Mouse (Mus musculus) layer of hippocampus, postnatal 36 days (tissue): ENCODE data around the gene Sp4. TPM values are rescaled to one million over a fixed set of nuclear protein-coding genes. Genes with fewer than 3 reads are reported as not detected.

ENCODE experiments used
- DNase-seq, 2 experiments: peaks; one replicate each; pipeline ENCODE4 v3.0.0; 2022
- total RNA-seq, 2 experiments: library from RNA; stranded (reverse); gene quantifications; 2 replicates each; pipeline ENCODE4 v1.2.3; 2021

The Sp4 gene
- 10 to 100 TPM; 28.1 to 30.0 TPM for total RNA-seq

DNA sequence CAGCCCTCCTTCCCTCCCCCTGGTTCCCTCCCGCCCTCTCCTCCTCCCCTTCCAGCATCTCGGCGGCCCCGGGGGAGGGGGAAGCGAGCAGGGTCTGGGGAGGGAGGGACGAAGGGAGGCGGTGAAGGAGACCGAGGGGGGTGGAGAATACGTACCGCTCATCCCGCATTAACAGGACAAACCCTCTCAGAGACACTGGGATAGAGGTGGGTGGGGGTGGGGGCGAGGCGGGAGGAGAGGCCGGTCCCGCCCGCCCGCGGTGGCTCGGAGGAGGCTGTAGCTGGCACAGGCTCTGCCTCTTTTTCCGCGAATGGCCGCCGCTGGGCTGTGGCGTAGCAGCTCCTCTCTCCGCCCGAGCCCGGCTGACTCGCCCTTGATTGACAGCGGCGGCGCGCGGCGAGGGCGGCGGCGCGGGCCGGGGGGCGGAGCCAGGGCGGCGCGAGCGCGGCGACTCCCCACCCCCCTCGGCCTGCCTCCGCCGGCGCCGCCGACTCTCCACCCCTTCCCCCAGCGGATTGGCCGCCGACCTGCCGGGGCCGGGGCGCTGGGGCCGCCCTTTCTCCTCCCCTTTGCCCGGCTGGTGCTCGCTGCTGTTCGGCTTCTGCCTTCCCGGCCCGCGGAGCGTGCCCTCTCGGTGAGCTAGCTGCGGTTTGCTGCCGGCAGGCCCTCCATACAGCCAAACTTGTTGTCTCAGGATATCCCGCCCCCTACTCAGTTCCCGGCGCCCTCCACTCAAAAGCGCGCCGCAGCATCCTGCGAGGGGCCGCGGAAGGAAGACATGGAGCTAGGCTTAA lies at the start of gene Sp4:
TSS of gene Sp4 (minus strand) at position 369 of the 794 bp plus-strand sequence.
- peak; percentile 92 for DNase-seq

GRCm38 (mm10) chr12:118339107-118339506 lies 37.9 kb upstream of the Sp4 start:
- no peak for DNase-seq

GRCm38 (mm10) chr12:118338243-118338642 lies 37.0 kb upstream of the Sp4 start:
- DNase-seq: no peak

DNA sequence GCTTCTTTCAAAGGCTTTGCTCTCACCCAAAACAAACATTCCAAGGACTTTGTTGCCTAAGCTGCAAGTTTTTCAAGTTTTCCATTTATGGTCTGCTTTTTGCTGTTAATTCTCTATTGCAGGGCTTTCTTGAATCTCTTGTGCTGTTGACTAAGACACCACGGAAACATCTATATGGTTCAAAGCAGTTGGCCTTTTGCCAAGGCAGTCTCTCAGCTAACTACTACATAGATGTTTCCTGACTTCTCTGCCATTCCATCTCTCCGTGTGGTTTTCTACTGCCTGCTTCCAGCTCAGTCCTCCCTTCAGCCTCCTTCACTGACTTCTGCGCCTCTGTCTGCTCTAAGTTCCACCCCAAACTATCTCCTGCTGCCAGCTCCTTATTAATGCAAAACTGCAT lies 36.1 kb upstream of the Sp4 start:
- no peak for DNase-seq

- DNase-seq: no peak
Measured at GRCm38 (mm10) chr12:118328739-118329249, 27.6 kb upstream of the Sp4 start.

DNA sequence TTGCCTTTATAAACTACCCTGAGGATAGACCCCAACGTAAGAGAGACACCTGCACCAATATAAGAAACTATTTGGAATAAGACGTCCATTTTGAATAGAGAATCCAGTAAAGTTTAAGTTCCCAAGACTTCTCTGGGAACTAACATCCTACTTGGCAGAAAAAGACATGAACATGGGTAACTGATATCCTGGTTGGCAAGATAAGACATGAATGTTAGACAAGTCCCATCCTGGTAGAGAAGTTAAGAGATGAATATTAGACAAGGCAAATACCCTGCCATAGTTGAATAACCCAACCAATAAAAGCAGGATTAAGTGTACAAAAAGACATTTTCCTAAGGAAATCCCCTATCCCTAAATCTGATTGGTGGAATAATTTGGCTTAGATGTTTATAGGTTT lies 26.3 kb upstream of the Sp4 start:
- DNase-seq: no peak

- no peak for DNase-seq
Measured at GRCm38 (mm10) chr12:118326161-118326560, 24.9 kb upstream of the Sp4 start.

- no peak for DNase-seq
Measured at GRCm38 (mm10) chr12:118320076-118320475, 18.8 kb upstream of the Sp4 start.

GRCm38 (mm10) chr12:118314477-118314845 lies 13.2 kb upstream of the Sp4 start:
- DNase-seq: no peak

GRCm38 (mm10) chr12:118313805-118314476 lies 12.7 kb upstream of the Sp4 start:
- no peak for DNase-seq

DNA sequence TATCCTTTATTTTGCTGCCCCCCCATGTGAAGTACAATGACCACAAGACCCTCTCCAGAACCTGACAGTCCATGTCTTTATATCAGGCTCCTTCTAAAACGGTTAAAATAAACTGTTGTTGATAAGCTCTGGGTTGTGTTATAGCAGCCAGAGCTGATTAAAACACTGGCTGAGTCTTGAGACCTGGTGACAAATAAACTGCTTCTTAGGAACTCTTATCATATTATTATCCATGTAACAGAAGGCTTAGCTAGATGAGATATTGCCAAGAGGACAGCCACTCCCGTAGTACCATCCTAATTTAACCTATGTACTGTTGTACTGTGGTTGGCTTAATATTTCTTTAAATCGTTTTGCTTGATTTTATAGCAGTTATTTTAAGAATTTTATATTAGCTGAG lies 2.3 kb upstream of the Sp4 start:
- DNase-seq: no peak

DNA sequence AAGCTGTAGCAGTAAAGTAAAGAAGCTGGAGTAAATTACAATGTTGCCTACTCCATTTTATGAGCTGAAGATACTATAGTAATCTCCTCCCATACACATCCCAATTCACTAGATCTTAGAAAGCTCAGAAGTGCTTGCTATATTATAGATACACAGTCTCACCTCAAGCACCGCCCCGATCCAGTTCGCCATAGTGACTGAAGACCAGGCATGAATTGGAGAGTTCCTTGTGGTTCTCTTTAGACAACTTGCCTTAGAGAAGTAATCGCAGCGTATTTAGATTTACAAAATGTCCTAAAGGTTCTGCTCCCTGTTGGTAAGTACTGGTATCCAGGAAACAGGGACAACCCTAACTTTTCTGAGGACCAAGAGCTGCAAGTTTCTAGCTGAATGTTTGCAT lies 1.8 kb upstream of the Sp4 start:
- DNase-seq: no peak

- DNase-seq: peak; percentile 99
Measured at GRCm38 (mm10) chr12:118301866-118302835, 911 bp upstream of the Sp4 start.

DNA sequence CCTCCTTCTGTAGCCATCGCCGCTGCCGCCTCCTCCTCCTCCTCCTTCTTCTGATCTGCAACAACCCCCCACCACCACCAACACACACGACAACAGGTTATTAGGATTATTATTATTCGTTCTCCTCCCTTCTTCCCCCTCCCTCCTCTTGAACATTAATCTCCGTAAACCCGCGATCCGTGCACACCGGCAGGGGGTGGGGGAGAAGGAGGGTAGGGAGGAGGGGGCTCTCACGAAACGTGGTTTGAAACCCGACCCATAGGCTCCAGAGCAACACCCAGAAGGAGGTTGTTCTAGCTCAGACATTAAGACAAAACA lies 527 bp downstream of the Sp4 start:
- no peak for DNase-seq

- DNase-seq: no peak
Measured at GRCm38 (mm10) chr12:118299956-118300355, 1.3 kb downstream of the Sp4 start.

DNA sequence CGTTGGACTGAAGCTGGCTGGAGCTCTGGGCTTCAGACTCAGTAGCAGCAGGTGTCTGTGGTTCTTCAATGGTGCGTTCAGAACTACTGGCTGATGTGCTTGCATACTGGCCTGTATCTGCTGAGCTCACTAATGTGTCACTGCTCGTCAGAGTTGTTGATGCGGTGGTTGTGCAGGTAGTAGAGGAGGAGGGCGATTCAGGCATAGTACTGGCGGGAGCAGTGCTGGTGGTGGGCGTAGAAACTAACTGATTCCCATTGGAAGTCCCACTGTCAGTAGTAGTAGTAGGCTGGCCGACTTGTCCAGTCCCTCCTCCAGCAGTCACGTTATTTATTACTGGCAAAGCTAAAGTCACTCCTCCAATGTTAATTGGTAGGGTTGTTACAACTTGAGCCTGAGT lies 2.1 kb downstream of the Sp4 start:
- DNase-seq: no peak

- DNase-seq: no peak
Measured at GRCm38 (mm10) chr12:118298516-118298915, 2.7 kb downstream of the Sp4 start.

- no peak for DNase-seq
Measured at GRCm38 (mm10) chr12:118296236-118296635, 5.0 kb downstream of the Sp4 start.

DNA sequence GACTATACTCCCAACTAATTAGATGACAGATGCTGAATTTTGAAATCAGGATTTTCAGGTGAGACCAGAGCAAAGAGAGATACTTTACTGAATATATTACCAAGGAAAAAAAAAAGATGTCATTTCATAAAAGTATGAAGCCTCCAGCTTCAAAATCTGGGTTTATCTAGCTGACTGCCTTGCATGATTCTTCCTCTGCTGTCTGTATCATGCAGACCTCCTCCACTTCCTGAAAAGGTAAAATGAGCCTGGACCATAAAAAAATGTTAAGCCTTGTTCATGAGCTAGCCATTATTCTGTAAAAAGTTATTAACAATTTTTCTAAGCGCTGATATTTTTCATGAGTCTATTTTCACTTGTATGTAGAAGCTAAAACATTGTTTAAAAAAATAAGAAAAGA lies 5.4 kb downstream of the Sp4 start:
- DNase-seq: no peak

DNA sequence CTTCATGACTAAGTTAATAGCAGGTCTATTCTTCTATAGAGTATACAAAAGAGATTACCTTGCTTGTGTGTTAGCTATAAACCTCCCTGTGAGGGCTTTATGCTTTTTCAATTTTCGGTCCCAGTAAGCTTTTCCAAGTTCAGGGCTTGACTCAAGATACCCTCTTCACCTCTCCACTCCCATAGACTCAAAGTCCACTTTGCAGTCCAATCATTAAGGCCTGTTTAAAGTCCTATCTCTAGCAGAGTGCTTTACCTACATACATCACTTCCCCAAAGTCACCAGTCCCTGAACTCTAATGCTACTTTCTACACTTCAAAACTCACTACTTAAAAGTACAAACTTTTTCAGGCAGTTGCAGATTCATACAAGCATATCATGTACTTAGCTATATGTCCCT lies 12.3 kb downstream of the Sp4 start:
- no peak for DNase-seq

DNA sequence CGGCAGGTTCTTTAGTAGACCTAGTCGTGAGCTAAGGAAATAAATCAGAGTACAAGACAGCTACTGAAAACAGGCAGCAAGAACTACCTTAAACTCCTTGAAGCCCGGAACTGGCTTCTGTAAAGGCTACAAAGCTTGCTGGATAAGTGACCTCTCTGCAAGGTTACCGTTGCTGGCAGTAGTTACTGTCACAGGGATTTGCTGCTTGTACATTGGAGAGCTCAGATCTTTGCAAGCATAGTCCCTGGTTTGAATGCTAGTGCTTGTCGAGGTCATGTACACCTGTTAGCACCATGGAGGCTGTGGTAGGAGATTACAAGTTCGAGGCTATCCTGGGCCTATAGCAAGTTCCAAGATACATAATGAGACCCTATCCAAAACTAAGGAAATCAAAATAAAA lies 16.1 kb downstream of the Sp4 start:
- no peak for DNase-seq

DNA sequence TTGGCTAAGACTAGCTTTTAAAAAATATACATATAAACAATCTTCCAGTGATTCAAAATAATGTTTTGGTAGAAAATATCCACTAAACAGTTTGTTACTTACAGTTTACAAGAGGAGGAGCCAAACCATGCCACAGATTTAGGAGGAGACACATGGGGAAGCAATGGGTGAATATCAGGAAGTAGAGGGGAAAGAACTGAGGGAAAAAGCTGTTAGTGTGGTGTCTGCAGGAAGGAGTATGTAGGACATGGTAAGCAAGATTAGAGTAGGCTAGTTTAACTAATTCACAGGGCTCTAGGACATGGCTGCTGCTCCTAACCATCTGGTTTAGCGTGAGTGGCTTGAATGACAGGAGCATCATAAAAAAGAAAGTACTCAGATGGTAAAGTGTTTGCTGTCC lies 19.3 kb downstream of the Sp4 start:
- DNase-seq: no peak

DNA sequence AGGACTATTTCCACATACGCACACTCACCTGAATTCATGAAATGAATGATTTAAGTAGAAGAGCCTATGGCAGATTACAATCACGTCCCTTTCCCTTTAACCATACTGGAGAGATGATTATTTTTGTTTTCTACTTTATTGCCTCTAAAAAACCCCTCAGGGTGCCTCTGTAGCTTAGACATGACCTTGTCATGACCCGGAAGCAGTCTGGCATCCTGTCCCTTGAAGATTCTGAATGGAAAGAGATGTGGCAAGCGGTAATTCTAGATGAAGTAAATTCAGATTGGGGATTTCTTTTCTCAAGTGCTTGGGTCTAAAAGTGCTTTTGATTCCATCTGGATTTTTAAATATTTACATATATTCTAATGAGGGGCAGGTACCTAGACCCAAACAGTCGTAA lies 24.9 kb downstream of the Sp4 start:
- DNase-seq: no peak
